8 mouse cellular contexts compared by ENCODE assay signal in genomic region chr5:33720852-33721490, GRCm38 (mm10). TPM values are rescaled to one million over a fixed set of nuclear protein-coding genes. Genes with fewer than 3 reads are reported as not detected.
DNase-seq lines count a peak whose midpoint lies in the region; ATAC-seq lines count a peak whose summit lies in the region.

No protein-coding gene starts in this region.

- no peak overlapping the region for H3K27ac ChIP-seq in heart, embryonic 14.5 days (replicated peaks in 1 of 2; ENCODE audit: control insufficient read depth in 1 of 2, insufficient read depth in 1 of 2, low read depth in 2 of 2, low read length in 2 of 2)
- H3K27ac ChIP-seq in hindbrain, embryonic 11.5 days (ENCODE audit: low read depth, low read length) = peak overlapping the region; percentile 86
- peak overlapping the region; percentile 30; the same call in 1 of the 2 replicates for H3K27ac ChIP-seq in midbrain, embryonic 11.5 days (ENCODE audit: low read depth, low read length)

- no peak for DNase-seq in heart, postnatal 14 days
- DNase-seq in MN1 (ENCODE audit: low spot score) = peak; percentile 82
- no peak for DNase-seq in hindbrain, embryonic 11.5 days (ENCODE audit: low spot score)
- peak; percentile 94 for DNase-seq in midbrain, embryonic 11.5 days (ENCODE audit: low spot score, missing footprints)
- DNase-seq in adrenal gland, adult 2 months = no peak
- DNase-seq in right cerebral cortex, postnatal 25 days = no peak
- DNase-seq in urinary bladder, postnatal 4 days (ENCODE audit: low spot score in 2 of 2) = no peak

- no peak for ATAC-seq in heart, embryonic 14.5 days (ENCODE audit: insufficient number of reproducible peaks, insufficient read depth, low FRiP score, low read depth)
- no peak for ATAC-seq in hindbrain, embryonic 11.5 days (ENCODE audit: low FRiP score)
- no peak for ATAC-seq in midbrain, embryonic 11.5 days (ENCODE audit: low FRiP score)

- H3K27me3 ChIP-seq in heart, embryonic 14.5 days (ENCODE audit: control insufficient read depth, insufficient read depth, low read length) = peaks cover 22% of the 10 kb centered on the region
- peaks cover 8% of the 10 kb centered on the region; the same call in 1 of the 2 replicates for H3K27me3 ChIP-seq in hindbrain, embryonic 11.5 days (ENCODE audit: control insufficient read depth, insufficient read depth, low read length)
- peaks cover 44% of the 10 kb centered on the region; the same call in 1 of the 2 replicates for H3K27me3 ChIP-seq in midbrain, embryonic 11.5 days (ENCODE audit: control insufficient read depth, insufficient read depth, low read length)

- no peaks in the 10 kb centered on the region for H3K36me3 ChIP-seq in heart, embryonic 14.5 days (ENCODE audit: control insufficient read depth, insufficient read depth, low read length)
- no peaks in the 10 kb centered on the region for H3K36me3 ChIP-seq in hindbrain, embryonic 11.5 days (ENCODE audit: control insufficient read depth, insufficient read depth, low read length)
- no peaks in the 10 kb centered on the region for H3K36me3 ChIP-seq in midbrain, embryonic 11.5 days (ENCODE audit: control insufficient read depth, insufficient read depth, low read length)

- peaks cover 14 to 34% of the 10 kb centered on the region in 2 experiments for H3K4me1 ChIP-seq in heart, embryonic 14.5 days (ENCODE audit: control insufficient read depth in 2 of 2, insufficient read depth in 2 of 2, low read length in 2 of 2)
- H3K4me1 ChIP-seq in hindbrain, embryonic 11.5 days (replicated peaks; ENCODE audit: control insufficient read depth, insufficient read depth, low read length) = peaks cover 20% of the 10 kb centered on the region
- H3K4me1 ChIP-seq in midbrain, embryonic 11.5 days (ENCODE audit: control insufficient read depth, insufficient read depth, low read length) = peaks cover 59% of the 10 kb centered on the region

- H3K9ac ChIP-seq in heart, embryonic 14.5 days (ENCODE audit: low read length) = peak overlapping the region; percentile 75
- peak overlapping the region; percentile 83 for H3K9ac ChIP-seq in hindbrain, embryonic 11.5 days (ENCODE audit: low read depth, low read length)
- peak overlapping the region; percentile 97; the same call in 1 of the 2 replicates for H3K9ac ChIP-seq in midbrain, embryonic 11.5 days (ENCODE audit: low read length)

- intact Hi-C loops in heart, postnatal 14 days (cut with DNase I) = loop anchor here (5.0 kb wide), 1 partner anchor 34 kb away; no protein-coding TSS in a partner anchor

- WGBS in heart, embryonic 14.5 days = 13% methylated on average over 8 of the region's 8 CpGs
- 9% methylated on average over 8 of the region's 8 CpGs for WGBS in hindbrain, embryonic 11.5 days
- 11% methylated on average over 8 of the region's 8 CpGs for WGBS in midbrain, embryonic 11.5 days

- H3K4me2 ChIP-seq in heart, embryonic 14.5 days (ENCODE audit: low read length) = peak overlapping the region; percentile 97
- H3K4me2 ChIP-seq in hindbrain, embryonic 11.5 days (replicated peaks; ENCODE audit: low read depth, low read length) = peak overlapping the region; percentile 94
- peak overlapping the region; percentile 88 for H3K4me2 ChIP-seq in midbrain, embryonic 11.5 days

- no peaks in the 10 kb centered on the region for H3K9me3 ChIP-seq in heart, embryonic 14.5 days (ENCODE audit: control insufficient read depth, low read length)
- H3K9me3 ChIP-seq in hindbrain, embryonic 11.5 days (ENCODE audit: control insufficient read depth, low read length) = no peaks in the 10 kb centered on the region
- no peaks in the 10 kb centered on the region for H3K9me3 ChIP-seq in midbrain, embryonic 11.5 days (ENCODE audit: control insufficient read depth, low read length)

- peak overlapping the region; percentile 63 to 64 for H3K4me3 ChIP-seq in heart, embryonic 14.5 days (ENCODE audit: control insufficient read depth in 1 of 2, insufficient read depth in 1 of 2, low read depth in 1 of 2, low read length in 2 of 2)
- peak overlapping the region; percentile 84 for H3K4me3 ChIP-seq in hindbrain, embryonic 11.5 days (ENCODE audit: low read depth, low read length)
- peak overlapping the region; percentile 88 for H3K4me3 ChIP-seq in midbrain, embryonic 11.5 days (ENCODE audit: low read depth, low read length)

RNA-seq across cellular contexts. Expression of gene Fgfr3, which starts 0.5 kb away (rescaled TPM):
- 2.7 and 3.1 TPM in 2 replicates for polyA plus RNA-seq in heart, embryonic 14.5 days (2014; fragmentation: Nextera tagmentation; extraction: Ambion mirVana)
- total RNA-seq in heart, postnatal 14 days (2021) = 10 to 100 TPM; 12.7 to 13.0 TPM
- polyA plus RNA-seq in hindbrain, embryonic 11.5 days (2014; fragmentation: Nextera tagmentation; extraction: Ambion mirVana) = 50.9 and 56.4 TPM in 2 replicates
- polyA plus RNA-seq in midbrain, embryonic 11.5 days (2014; fragmentation: Nextera tagmentation; extraction: Ambion mirVana) = 61.8 and 68.0 TPM in 2 replicates
- total RNA-seq in adrenal gland, adult 2 months (2021) = 1 to 10 TPM; 2.2 to 3.6 TPM
- polyA plus RNA-seq in adrenal gland, adult 2 months (2012; rRNA removed) = 3.7 and 5.2 TPM in 2 replicates

Comparison
In these comparisons a context has a peak if more than half of its experiments do, and no peak if none do; other contexts are left out.
1. H3K27ac ChIP-seq: peak in hindbrain, embryonic 11.5 days (single experiment) and midbrain, embryonic 11.5 days (single experiment); none in heart, embryonic 14.5 days (0 of 2).
2. DNase-seq: peak in MN1 (single experiment) and midbrain, embryonic 11.5 days (single experiment); none in heart, postnatal 14 days (0 of 2), hindbrain, embryonic 11.5 days (single experiment), adrenal gland, adult 2 months (single experiment), right cerebral cortex, postnatal 25 days (single experiment) and urinary bladder, postnatal 4 days (0 of 2).
3. Peak in every context shown above with its lines, with median percentiles within 50 percentile points of each other: H3K4me2 ChIP-seq, H3K4me3 ChIP-seq and H3K9ac ChIP-seq.